Comparison of ENCODE assay signal across 15 mouse cellular contexts in genomic region chr1:37522101-37522500, GRCm38 (mm10).
"Had no signal": no experiment of that assay in that cellular context is flagged by ENCODE, and none has a peak within 500 bp of the region (broad histone marks: within the 10 kb centered on the region; RNA-seq: fewer than 3 reads in every experiment).

No protein-coding gene starts in this region.

- H3K9me3 ChIP-seq: limb, embryonic 12.5 days; liver, embryonic 13.5 days; lung, embryonic 15.5 days; midbrain, embryonic 13.5 days; neural tube, embryonic 15.5 days had no signal

- H3K27me3 ChIP-seq: limb, embryonic 12.5 days; liver, embryonic 13.5 days; lung, embryonic 15.5 days; midbrain, embryonic 13.5 days; neural tube, embryonic 15.5 days had no signal

- DNase-seq: liver; liver, embryonic 13.5 days; liver, postnatal 0 days; lung, postnatal 14 days; right cerebral cortex, adult 18-20 months; right cerebral cortex, postnatal 25 days; spleen, adult 18-20 months; thymus, postnatal 4 days had no signal

- H3K27ac ChIP-seq: layer of hippocampus, adult 2 months; limb, embryonic 12.5 days; liver, embryonic 13.5 days; lung, embryonic 15.5 days; macrophage; midbrain, embryonic 13.5 days; neural tube, embryonic 15.5 days had no signal

- H3K36me3 ChIP-seq: limb, embryonic 12.5 days; liver, embryonic 13.5 days; lung, embryonic 15.5 days; midbrain, embryonic 13.5 days; neural tube, embryonic 15.5 days had no signal

- H3K4me1 ChIP-seq: limb, embryonic 12.5 days; midbrain, embryonic 13.5 days had no signal

- H3K9ac ChIP-seq: limb, embryonic 12.5 days; liver, embryonic 13.5 days; liver, postnatal 0 days; lung, embryonic 15.5 days; midbrain, embryonic 13.5 days; neural tube, embryonic 15.5 days had no signal

- ATAC-seq: liver, postnatal 0 days; midbrain, embryonic 13.5 days had no signal

- H3K4me3 ChIP-seq: layer of hippocampus, adult 2 months; limb, embryonic 12.5 days; liver, embryonic 13.5 days; lung, embryonic 15.5 days; midbrain, embryonic 13.5 days; myocyte; neural tube, embryonic 15.5 days had no signal

- H3K4me2 ChIP-seq: limb, embryonic 12.5 days; liver, embryonic 13.5 days; lung, embryonic 15.5 days; midbrain, embryonic 13.5 days; neural tube, embryonic 15.5 days had no signal
